Mouse (Mus musculus): ENCODE results near the gene Ccno. TPM values are rescaled to one million over a fixed set of nuclear protein-coding genes. Genes with fewer than 3 reads are reported as not detected.
"Not testable (repeated sequence)": the region's sequence is repeated elsewhere in the genome, so short reads cannot be mapped to it uniquely, and the experiment has no call there.

Gene Ccno
- polyA plus RNA-seq, 1 experiment from 2014 or later: 0.21 TPM

DNA sequence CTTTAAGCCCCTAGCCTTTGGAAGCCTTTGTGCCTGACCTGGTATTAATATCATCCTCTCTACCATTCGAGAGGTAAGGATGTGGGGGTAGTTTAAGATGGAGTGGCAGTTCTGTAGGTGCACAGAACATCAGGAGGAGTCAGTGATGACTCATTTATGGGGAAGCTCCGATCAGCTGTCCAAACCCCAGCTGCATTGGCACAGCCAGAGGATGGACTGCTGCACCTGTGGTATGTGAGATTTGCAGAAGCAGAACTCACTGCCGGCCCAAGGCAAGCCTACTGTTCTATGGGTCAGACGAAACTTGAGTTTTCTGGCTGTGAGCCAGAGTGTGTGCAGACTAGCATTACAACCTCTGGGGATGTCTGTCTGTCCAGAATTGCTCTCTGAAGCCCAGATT, 8.8 kb downstream of the Ccno start:
- Histone ChIP-seq H3K4me1 (ENCODE audit: control insufficient read depth, insufficient read depth, low read length) (peaks cover 13% of the 10 kb centered on the region), H3K36me3 (ENCODE audit: control insufficient read depth, insufficient read depth, low read length) (no peaks in the 10 kb centered on the region), H3K27me3 (ENCODE audit: control insufficient read depth, insufficient read depth, low read length) (peaks cover 76% of the 10 kb centered on the region), H3K9ac (replicated peaks; ENCODE audit: low read depth, low read length) (no peak overlapping the region), H3K9me3 (ENCODE audit: control insufficient read depth, low read length) (no peaks in the 10 kb centered on the region), H3K4me3 (ENCODE audit: low read depth, low read length) (no peak overlapping the region), H3K27ac (ENCODE audit: low read depth, low read length) (no peak overlapping the region), H3K4me2 (ENCODE audit: low read depth, low read length) (no peak overlapping the region)
- no peak for ATAC-seq (ENCODE audit: low read depth)
- WGBS: 70% methylated on average over 4 of the region's 4 CpGs

DNA sequence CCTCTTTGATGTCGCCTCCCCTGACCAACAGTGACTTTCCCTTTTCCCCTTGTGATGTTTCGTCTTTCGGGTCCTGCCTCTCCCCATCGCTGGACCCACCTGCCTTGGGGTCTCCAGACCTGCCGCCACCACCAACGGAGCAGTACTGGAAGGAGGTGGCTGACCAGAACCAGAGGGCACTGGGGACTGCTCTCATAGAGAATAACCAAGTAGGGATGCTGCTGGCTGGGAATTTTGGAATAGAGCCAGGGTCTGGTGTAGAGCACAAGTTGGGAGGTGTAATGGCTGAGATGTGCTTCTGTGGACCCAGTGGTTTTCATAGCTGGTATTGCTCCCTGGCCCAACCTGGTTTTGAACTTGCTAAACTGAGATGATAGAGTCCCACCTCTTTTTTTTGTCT, 9.8 kb downstream of the Ccno start:
- ATAC-seq (ENCODE audit: low read depth): no peak
- no peak overlapping the region for H3K27ac ChIP-seq (ENCODE audit: low read depth, low read length)
- no peak overlapping the region for H3K4me3 ChIP-seq (ENCODE audit: low read depth, low read length)
- 66% methylated on average over 6 of the region's 6 CpGs for WGBS
- no peaks in the 10 kb centered on the region for H3K36me3 ChIP-seq (ENCODE audit: control insufficient read depth, insufficient read depth, low read length)
- no peak overlapping the region for H3K9ac ChIP-seq (replicated peaks; ENCODE audit: low read depth, low read length)
- H3K27me3 ChIP-seq (ENCODE audit: control insufficient read depth, insufficient read depth, low read length): peaks cover 74% of the 10 kb centered on the region
- H3K9me3 ChIP-seq (ENCODE audit: control insufficient read depth, low read length): no peaks in the 10 kb centered on the region
- H3K4me2 ChIP-seq (ENCODE audit: low read depth, low read length): no peak overlapping the region
- H3K4me1 ChIP-seq (ENCODE audit: control insufficient read depth, insufficient read depth, low read length): peaks cover 13% of the 10 kb centered on the region

DNA sequence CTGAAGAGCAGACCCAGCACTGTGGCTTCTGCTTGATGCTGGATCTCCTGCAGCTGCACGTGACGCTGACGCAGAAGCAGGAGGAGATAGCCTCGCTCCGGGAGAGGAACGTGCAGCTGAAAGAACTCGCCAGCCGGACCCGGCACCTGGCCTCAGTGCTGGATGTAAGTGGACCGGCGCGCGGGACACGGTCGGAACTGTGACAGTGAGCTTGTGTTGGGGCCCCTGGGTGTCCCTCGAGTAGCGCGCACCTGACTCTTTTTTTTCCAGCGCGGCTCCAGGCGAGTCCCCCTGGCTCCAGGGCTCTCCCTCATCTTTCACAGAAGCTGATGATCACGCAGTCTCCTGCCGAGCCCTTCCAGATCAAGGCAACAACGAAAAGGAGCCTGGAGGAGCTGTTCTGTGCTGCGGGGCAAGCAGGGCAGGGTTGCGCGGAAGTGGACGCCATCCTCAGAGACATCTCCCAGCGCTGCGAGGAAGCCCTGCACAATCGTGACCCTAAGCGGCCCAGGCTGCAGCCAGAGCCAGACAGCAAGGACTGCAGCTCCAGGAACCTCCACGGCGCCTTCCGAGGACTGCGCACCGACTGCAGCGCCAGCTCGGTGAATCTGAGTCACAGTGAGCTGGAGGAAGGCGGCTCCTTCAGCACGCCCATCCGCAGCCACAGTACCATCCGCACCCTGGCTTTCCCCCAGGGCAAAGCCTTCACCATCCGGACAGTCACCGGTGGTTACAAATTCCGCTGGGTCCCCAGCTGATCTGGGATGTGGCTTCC, 11.0 kb downstream of the Ccno start:
- peaks cover 65% of the 10 kb centered on the region for H3K27me3 ChIP-seq (ENCODE audit: control insufficient read depth, insufficient read depth, low read length)
- H3K4me1 ChIP-seq (ENCODE audit: control insufficient read depth, insufficient read depth, low read length): peaks cover 9% of the 10 kb centered on the region
- H3K36me3 ChIP-seq (ENCODE audit: control insufficient read depth, insufficient read depth, low read length): no peaks in the 10 kb centered on the region
- under 1% methylated on average over 46 of the region's 46 CpGs for WGBS
- H3K27ac ChIP-seq (ENCODE audit: low read depth, low read length): no peak overlapping the region
- H3K9me3 ChIP-seq (ENCODE audit: control insufficient read depth, low read length): no peaks in the 10 kb centered on the region
- H3K9ac ChIP-seq (replicated peaks; ENCODE audit: low read depth, low read length): peak overlapping the region; percentile 25; the same call in 1 of the 2 replicates
- peak; percentile 61 for ATAC-seq (ENCODE audit: low read depth)
- H3K4me2 ChIP-seq (ENCODE audit: low read depth, low read length): peak overlapping the region; percentile 75
- peak overlapping the region; percentile 39 for H3K4me3 ChIP-seq (ENCODE audit: low read depth, low read length)

DNA sequence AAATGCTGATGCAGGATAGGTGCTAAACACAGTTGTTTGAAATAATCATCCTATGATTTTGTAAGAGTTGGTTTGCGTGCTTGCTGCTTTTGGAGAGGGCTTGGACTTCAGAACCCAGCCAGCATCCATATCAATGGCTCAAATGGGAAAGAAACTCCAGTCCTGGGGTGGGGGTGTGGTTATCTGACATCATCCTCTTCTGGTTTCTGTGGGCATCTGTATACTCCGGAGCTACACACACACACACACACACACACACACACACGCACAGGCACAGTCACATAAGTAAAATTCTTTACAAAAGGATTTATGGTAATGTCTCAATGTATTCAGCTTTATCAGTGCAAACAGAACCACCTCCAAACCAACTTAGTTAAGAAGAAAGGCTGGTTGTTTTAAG, 12.5 kb downstream of the Ccno start:
- Histone ChIP-seq H3K4me2 (ENCODE audit: low read depth, low read length) (no peak overlapping the region), H3K36me3 (ENCODE audit: control insufficient read depth, insufficient read depth, low read length) (no peaks in the 10 kb centered on the region), H3K9me3 (ENCODE audit: control insufficient read depth, low read length) (no peaks in the 10 kb centered on the region), H3K27me3 (ENCODE audit: control insufficient read depth, insufficient read depth, low read length) (peaks cover 50% of the 10 kb centered on the region), H3K4me1 (ENCODE audit: control insufficient read depth, insufficient read depth, low read length) (peaks cover 5% of the 10 kb centered on the region), H3K27ac (ENCODE audit: low read depth, low read length) (no peak overlapping the region), H3K4me3 (ENCODE audit: low read depth, low read length) (no peak overlapping the region), H3K9ac (replicated peaks; ENCODE audit: low read depth, low read length) (no peak overlapping the region)
- 88% methylated on average over 3 of the region's 3 CpGs for WGBS
- ATAC-seq (ENCODE audit: low read depth): no peak

DNA sequence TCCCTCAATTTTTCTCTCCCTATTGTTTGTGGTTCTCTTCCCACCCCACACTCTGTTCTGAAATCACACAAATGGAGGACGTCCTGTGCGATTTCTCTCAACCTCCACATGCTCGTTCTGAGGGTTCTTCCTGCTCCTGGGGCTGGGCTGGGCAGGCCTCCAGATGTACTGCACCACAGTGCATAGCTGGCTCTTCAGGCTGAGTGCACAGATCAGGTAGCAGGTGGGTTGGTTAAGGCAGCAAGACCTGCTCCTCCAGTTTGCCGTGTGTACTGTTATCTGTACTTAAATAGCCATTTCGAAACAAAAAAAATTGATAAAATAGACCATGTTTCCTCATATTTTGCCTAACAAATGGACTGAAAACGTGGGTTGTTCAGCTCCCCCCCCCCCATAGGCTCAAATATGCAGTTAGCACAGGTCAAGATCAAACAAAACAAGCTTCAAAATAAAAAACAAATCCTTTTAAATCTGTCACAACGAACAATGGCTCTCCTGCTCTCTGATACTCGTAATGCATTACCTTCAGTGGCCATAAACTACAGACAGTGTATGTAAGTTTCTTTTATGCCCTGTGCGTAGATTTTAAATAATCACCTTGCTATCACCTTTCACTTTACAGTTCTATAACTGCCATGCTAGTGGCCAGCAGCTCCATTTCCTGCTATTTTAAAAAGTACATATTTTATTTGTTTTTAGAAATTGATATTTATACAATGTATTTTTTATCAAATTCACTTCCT, 13.1 kb downstream of the Ccno start:
- no peak overlapping the region for H3K9ac ChIP-seq (replicated peaks; ENCODE audit: low read depth, low read length)
- peaks cover 5% of the 10 kb centered on the region for H3K4me1 ChIP-seq (ENCODE audit: control insufficient read depth, insufficient read depth, low read length)
- ATAC-seq (ENCODE audit: low read depth): no peak
- WGBS: 76% methylated on average over 9 of the region's 9 CpGs
- H3K27ac ChIP-seq (ENCODE audit: low read depth, low read length): no peak overlapping the region
- no peak overlapping the region for H3K4me2 ChIP-seq (ENCODE audit: low read depth, low read length)
- no peaks in the 10 kb centered on the region for H3K36me3 ChIP-seq (ENCODE audit: control insufficient read depth, insufficient read depth, low read length)
- peaks cover 45% of the 10 kb centered on the region for H3K27me3 ChIP-seq (ENCODE audit: control insufficient read depth, insufficient read depth, low read length)
- no peaks in the 10 kb centered on the region for H3K9me3 ChIP-seq (ENCODE audit: control insufficient read depth, low read length)
- H3K4me3 ChIP-seq (ENCODE audit: low read depth, low read length): no peak overlapping the region

DNA sequence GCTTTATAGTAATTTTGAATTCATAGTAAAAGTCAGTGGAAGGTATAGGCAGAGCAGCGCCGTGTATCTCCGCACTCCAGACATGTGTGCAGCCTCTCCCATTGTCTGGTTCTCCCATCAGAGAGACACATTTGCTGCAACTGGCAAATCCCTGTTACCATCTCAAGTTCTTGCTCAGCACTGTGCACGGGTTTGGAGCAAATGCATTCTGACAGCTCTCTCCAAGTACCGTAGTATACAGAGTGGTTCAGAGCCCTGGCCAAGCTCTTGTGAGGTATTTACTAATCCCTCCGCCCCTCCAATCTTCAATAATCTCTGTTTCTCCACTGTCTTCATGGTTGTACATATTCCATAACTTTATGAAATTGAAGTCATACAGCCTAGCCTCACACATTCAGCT, 25.1 kb downstream of the Ccno start:
- H3K4me3 ChIP-seq (ENCODE audit: low read depth, low read length): no peak overlapping the region
- no peaks in the 10 kb centered on the region for H3K36me3 ChIP-seq (ENCODE audit: control insufficient read depth, insufficient read depth, low read length)
- H3K9ac ChIP-seq (replicated peaks; ENCODE audit: low read depth, low read length): no peak overlapping the region
- no peaks in the 10 kb centered on the region for H3K4me1 ChIP-seq (ENCODE audit: control insufficient read depth, insufficient read depth, low read length)
- no peak for ATAC-seq (ENCODE audit: low read depth)
- no peak overlapping the region for H3K4me2 ChIP-seq (ENCODE audit: low read depth, low read length)
- no peak overlapping the region for H3K27ac ChIP-seq (ENCODE audit: low read depth, low read length)
- WGBS: 91% methylated on average over 6 of the region's 6 CpGs
- H3K9me3 ChIP-seq (ENCODE audit: control insufficient read depth, low read length): no peaks in the 10 kb centered on the region
- H3K27me3 ChIP-seq (ENCODE audit: control insufficient read depth, insufficient read depth, low read length): no peaks in the 10 kb centered on the region

DNA sequence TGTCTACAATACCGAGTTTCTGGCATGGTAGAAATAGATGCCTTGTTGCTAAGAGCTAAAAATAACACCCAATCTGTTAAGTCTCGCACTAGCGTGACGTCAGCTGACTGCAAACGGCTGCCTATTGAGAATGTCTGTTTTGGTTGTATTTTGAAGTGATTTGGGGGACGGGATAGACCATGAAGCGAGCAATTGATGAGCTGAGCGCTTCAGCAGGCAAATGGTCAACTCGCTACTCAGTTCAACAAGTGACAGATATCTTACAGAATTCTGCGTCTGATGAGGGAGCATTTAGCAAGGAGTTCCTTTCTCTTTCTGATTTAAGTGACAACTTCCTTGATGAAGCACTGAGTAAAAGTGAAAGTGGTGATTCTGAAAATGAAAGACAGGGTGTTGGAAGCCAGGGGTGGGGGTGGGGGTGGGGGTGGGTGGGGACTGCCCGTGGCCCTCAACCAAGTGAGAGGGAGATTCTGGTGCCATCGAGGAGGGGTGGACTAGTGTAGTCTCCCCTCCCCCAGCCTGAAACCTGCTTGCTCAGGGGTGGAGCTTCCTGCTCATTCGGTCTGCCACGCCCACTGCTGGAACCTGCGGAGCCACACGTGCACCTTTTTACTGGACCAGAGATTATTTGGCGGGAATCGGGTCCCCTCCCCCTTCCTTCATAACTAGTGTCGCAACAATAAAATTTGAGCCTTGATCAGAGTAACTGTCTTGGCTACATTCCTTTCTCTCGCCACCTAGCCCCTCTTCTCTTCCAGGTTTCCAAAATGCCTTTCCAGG, 25.8 kb downstream of the Ccno start:
- H3K27me3 ChIP-seq (ENCODE audit: control insufficient read depth, insufficient read depth, low read length); H3K36me3 ChIP-seq (ENCODE audit: control insufficient read depth, insufficient read depth, low read length); H3K27ac ChIP-seq (ENCODE audit: low read depth, low read length); ATAC-seq (ENCODE audit: low read depth); H3K4me2 ChIP-seq (ENCODE audit: low read depth, low read length); H3K4me1 ChIP-seq (ENCODE audit: control insufficient read depth, insufficient read depth, low read length); H3K9me3 ChIP-seq (ENCODE audit: control insufficient read depth, low read length); H3K4me3 ChIP-seq (ENCODE audit: low read depth, low read length); H3K9ac ChIP-seq (replicated peaks; ENCODE audit: low read depth, low read length): not testable (repeated sequence)
- WGBS: 53% methylated on average over 19 of the region's 20 CpGs

DNA sequence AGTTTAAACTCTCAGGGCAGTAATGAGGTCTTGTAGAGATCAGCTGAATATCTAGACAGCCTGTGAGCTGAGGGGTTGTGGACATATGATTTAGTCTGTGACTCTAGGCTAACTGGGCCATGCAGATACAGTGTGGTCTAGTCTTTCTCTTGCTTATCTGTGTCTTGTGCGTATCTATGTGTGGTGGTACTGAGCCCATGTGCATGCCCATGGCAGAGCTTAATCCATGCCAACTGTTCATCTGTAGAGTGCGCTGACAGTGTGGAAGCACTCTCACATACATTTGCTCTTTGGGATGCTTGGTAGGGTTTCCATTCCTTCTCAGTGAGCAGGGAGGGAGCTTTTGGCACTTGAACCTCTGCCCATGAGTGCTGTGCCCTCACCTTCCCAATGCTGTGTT, 33.9 kb downstream of the Ccno start:
- no peaks in the 10 kb centered on the region for H3K36me3 ChIP-seq (ENCODE audit: control insufficient read depth, insufficient read depth, low read length)
- no peak overlapping the region for H3K4me2 ChIP-seq (ENCODE audit: low read depth, low read length)
- no peak overlapping the region for H3K27ac ChIP-seq (ENCODE audit: low read depth, low read length)
- H3K4me3 ChIP-seq (ENCODE audit: low read depth, low read length): no peak overlapping the region
- H3K9me3 ChIP-seq (ENCODE audit: control insufficient read depth, low read length): no peaks in the 10 kb centered on the region
- no peaks in the 10 kb centered on the region for H3K27me3 ChIP-seq (ENCODE audit: control insufficient read depth, insufficient read depth, low read length)
- WGBS: 91% methylated on average over 2 of the region's 2 CpGs
- no peaks in the 10 kb centered on the region for H3K4me1 ChIP-seq (ENCODE audit: control insufficient read depth, insufficient read depth, low read length)
- no peak overlapping the region for H3K9ac ChIP-seq (replicated peaks; ENCODE audit: low read depth, low read length)
- ATAC-seq (ENCODE audit: low read depth): no peak

DNA sequence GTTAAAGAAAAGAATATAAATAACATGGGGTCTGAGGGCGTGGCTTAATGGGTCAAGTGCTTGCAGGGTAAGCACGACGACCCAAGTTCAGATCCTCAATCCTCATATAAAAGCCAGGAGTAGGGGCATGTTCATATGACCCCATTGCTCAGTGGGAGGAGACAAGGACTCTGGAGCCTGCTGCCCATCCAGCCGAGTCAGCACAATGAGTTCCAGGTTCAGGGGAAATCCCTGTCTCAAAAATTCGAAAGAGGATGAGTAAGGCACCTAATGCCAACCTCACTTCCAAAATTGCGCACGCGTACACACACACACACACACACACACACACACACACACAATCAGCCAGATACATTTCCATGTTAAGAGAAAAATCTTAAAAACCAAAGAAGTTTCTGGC, 34.9 kb downstream of the Ccno start:
- no peaks in the 10 kb centered on the region for H3K27me3 ChIP-seq (ENCODE audit: control insufficient read depth, insufficient read depth, low read length)
- H3K4me2 ChIP-seq (ENCODE audit: low read depth, low read length): no peak overlapping the region
- no peak overlapping the region for H3K9ac ChIP-seq (replicated peaks; ENCODE audit: low read depth, low read length)
- H3K27ac ChIP-seq (ENCODE audit: low read depth, low read length): no peak overlapping the region
- H3K36me3 ChIP-seq (ENCODE audit: control insufficient read depth, insufficient read depth, low read length): no peaks in the 10 kb centered on the region
- ATAC-seq (ENCODE audit: low read depth): no peak
- H3K4me1 ChIP-seq (ENCODE audit: control insufficient read depth, insufficient read depth, low read length): no peaks in the 10 kb centered on the region
- no peaks in the 10 kb centered on the region for H3K9me3 ChIP-seq (ENCODE audit: control insufficient read depth, low read length)
- WGBS: 75% methylated on average over 8 of the region's 8 CpGs
- no peak overlapping the region for H3K4me3 ChIP-seq (ENCODE audit: low read depth, low read length)

Data from neural tube, embryonic 14.5 days (tissue).